Mouse (Mus musculus): ENCODE measurements around the gene Cacng1. TPM values are rescaled to one million over a fixed set of nuclear protein-coding genes. Genes with fewer than 3 reads are reported as not detected.

Gene Cacng1
- total RNA-seq, 2 experiments from 2014 or later: 254 to 261 TPM

DNA sequence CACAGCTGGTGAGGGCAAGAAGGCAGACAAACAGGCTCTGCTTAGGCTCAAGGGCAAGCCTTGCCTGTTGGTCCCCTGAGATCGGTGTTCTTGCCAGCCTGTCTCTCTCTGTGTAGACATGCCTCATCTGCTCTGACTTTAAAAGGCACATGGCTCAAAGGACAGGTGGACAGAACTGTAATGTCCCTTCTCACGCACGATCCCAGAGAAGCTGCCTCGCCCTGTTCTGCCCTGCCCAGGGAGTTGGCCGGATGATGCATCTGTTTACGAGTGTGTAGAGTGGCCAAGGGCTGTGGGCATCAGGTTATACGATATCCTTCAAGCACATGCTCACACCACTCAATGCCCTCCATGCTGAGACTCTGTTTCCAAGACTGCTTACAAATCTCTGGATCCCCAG is 2.0 kb downstream of the Cacng1 start:
- DNase-seq: peak; percentile 35 to 40

GRCm38 (mm10) chr11:107710379-107710778 is 5.9 kb downstream of the Cacng1 start:
- intact Hi-C loops (cut with DNase I): no loop called here
- no peak for DNase-seq

More for the DNA sequence above, 2.0 kb downstream of the Cacng1 start:
- intact Hi-C loops (cut with DNase I): no loop called here

- intact Hi-C loops (cut with DNase I): no loop called here
- DNase-seq: no peak
Measured at GRCm38 (mm10) chr11:107707897-107708610, 8.3 kb downstream of the Cacng1 start.

- intact Hi-C loops (cut with DNase I): no loop called here
- DNase-seq: no peak
Measured at GRCm38 (mm10) chr11:107705476-107706074, 10.7 kb downstream of the Cacng1 start.

DNA sequence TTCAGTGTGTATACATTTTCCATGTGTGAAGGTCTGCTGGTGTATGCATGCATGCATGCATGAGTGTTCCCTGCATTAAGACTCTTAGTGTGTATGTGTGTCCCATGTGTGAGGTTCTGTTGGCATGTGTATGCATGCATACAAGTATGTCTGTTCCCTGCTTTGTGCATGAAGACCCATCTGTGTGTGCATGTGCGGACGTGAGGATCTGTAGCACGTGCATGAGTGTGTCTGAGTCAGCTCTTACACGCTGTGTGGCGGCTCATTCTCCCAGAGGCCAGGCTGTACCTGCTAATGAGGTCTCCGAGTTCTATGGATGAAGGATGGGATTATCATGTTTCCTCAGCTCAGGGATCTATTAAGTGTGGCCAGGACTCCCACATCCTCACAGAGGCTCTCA is 11.3 kb downstream of the Cacng1 start:
- intact Hi-C loops (cut with DNase I): no loop called here
- DNase-seq: no peak

DNA sequence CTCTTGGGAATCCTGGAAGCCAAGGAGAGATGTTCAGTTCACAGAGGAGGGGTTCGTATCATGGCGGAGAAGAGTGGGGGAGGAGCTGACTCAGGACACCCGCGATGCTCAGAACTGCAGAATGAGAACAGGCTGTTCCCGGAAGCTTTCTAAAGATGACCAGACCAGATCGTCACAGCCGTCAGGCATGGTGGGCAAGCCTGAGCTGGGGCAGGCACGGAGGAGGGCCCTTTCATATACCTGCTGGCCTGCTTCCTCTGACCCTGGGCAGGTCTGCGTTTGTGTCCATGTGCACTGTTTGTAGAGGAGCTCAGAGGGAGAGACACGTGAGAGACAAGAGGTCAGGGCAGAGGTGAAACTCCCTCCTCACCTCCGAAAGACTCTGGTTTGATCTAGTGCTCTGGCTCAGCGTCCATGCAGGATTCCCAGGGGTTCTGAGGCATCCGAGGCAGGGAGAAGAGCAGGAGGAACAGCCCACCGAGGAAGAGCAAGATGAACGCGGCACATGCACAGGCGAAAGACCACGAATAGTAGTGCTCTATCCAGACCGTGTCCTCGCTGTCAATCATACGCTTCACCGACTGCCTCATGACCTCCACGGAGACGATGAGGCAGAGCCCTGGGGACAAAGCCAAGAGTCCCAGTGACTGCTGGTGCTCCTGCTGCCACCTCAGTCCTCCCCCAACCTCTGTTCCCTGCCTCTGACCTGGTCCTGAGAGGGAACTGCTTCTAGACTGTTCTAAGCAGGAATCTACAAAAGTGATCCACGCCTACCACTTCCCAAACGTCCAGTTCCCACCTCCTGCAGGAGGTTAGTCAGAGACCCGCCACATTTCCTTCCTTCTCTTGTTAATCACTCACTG is 12.8 kb downstream of the Cacng1 start:
- no peak for DNase-seq
- intact Hi-C loops (cut with DNase I): no loop called here

DNA sequence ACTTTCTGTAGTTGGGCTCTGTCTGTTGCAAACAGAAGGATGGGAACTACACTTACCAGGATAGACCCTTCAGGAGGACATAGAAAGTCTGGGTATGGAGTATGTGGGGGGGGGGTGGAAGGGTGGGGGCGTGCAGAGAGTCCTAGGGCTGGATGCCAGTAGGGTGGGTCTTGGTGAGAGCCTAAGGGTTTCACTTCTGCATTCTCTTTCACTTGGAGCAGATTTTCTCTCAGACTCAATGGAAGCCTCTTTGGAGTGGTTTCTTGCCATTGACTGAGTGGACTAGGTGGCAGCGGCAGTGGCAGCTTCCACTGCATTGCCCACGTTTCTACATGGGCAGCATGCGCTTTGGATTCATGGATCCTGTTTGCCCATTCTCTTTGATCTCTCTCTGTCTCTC is 16.4 kb downstream of the Cacng1 start:
- no peak for DNase-seq

DNA sequence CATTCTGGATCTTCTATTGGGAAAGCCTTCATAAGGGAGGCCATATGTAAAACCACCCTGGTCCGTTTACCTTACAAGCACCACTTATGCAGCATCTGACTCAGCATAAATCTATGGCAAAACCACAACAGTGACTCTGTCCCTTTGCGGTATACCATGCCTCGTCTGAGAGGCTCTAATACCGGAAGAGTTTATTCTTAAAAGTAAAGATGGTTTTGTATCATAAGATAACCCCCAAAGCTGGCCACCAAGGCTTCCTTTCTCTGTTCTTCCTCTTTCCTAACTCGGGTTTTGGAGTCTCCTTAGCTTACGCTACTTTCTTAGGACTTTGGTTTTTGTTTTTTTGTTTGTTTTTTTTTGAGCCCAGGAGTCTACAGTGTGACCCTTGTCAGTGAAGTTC is 23.0 kb downstream of the Cacng1 start:
- no peak for DNase-seq
- intact Hi-C loops (cut with DNase I): no loop called here

More for the DNA sequence above, 16.4 kb downstream of the Cacng1 start:
- intact Hi-C loops (cut with DNase I): no loop called here

GRCm38 (mm10) chr11:107691569-107691968 is 24.8 kb downstream of the Cacng1 start:
- DNase-seq: no peak
- intact Hi-C loops (cut with DNase I): no loop called here

DNA sequence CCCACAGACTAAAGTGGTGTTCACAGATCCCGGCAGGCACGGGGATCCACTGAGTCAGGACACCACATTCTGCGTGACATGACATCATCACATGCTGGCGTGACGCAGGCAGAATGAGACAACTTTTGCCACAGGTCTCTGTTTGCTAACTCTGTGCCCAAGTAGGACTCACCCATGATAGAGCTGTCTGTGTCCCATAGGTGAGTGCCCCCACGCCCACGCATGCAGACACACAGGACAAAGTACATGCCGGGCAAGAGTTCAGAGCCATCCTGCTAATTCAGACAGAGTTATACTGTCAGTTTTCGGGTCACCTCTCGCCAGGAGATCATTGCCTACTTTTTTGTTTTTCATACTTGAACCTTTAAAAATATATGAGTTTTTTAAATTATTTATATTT is 27.8 kb downstream of the Cacng1 start:
- DNase-seq: no peak
- intact Hi-C loops (cut with DNase I): no loop called here

GRCm38 (mm10) chr11:107686290-107686689 is 30.0 kb downstream of the Cacng1 start:
- DNase-seq: no peak
- intact Hi-C loops (cut with DNase I): no loop called here

DNA sequence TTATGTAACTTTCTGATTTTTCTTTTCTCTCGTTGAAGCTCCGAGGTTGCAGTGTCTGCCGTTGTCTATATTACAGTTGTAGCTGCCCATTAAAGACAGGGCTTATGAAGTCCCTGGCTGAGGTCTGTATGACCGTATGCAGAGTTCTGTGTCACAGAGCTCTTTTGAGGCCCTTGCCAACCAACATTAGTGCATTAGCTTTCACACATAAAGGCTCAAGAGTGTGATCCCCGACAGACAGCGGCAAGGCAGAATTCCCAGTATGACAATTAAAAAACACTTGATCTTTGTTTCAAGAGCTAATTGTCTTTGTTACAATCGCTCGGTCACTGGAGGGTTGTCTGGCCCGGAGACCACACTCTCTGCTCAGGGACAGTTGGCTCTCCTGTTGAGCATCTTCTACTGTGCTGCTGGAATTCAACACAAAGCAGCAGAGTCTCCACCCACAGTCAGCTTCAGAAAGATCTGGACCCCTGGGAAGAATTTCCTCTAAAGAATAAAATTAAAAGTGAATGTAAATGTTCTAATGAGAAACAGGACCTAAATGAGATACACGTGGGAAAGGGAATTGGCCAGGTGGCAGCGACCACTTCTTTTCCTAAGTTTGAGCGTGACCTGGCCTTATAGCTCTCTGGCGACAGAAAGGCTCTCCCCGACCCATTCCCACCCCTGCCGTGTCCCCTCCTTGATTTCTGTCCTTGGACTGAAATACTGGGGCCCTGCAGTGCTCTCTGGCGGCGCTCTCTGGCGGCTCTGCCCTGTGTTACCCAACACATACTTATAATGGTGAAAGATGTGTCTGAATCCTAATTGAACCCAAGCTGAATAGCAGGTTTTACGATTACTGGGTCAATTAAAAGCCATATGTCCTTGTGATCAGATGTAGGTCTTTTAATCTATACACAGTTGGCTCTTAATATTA is 32.5 kb downstream of the Cacng1 start:
- intact Hi-C loops (cut with DNase I): no loop called here
- no peak for DNase-seq

GRCm38 (mm10) chr11:107682694-107683355 is 33.5 kb downstream of the Cacng1 start:
- intact Hi-C loops (cut with DNase I): no loop called here
- no peak for DNase-seq

- no peak for DNase-seq
Measured at GRCm38 (mm10) chr11:107676207-107676940, 39.9 kb downstream of the Cacng1 start.

GRCm38 (mm10) chr11:107675246-107675645 is 41.1 kb downstream of the Cacng1 start:
- intact Hi-C loops (cut with DNase I): no loop called here
- DNase-seq: no peak

More at GRCm38 (mm10) chr11:107676207-107676940, 39.9 kb downstream of the Cacng1 start:
- intact Hi-C loops (cut with DNase I): no loop called here

- intact Hi-C loops (cut with DNase I): no loop called here
- no peak for DNase-seq
Measured at GRCm38 (mm10) chr11:107674601-107675000, 41.7 kb downstream of the Cacng1 start.

DNA sequence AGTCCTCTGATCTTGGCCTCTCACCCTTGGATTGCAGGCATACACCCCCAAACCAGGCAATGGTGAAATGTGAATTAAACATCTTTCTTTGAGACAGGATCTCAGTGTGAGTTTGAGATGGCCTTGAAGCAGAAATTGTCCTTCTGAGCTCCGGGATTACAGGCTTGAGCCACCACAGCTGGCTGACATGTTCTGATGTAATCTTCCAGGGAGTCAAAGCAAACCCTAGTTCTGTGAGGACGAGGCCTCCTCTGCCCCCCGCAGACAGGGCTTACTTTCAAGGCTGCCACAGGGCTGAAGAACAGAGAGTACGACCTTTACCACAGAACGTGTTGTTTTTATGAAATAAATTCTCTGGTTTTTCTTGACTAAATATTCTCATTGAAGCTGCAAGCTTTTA is 42.3 kb downstream of the Cacng1 start:
- intact Hi-C loops (cut with DNase I): no loop called here
- DNase-seq: no peak

GRCm38 (mm10) chr11:107668977-107669376 is 47.3 kb downstream of the Cacng1 start:
- intact Hi-C loops (cut with DNase I): no loop called here

DNA sequence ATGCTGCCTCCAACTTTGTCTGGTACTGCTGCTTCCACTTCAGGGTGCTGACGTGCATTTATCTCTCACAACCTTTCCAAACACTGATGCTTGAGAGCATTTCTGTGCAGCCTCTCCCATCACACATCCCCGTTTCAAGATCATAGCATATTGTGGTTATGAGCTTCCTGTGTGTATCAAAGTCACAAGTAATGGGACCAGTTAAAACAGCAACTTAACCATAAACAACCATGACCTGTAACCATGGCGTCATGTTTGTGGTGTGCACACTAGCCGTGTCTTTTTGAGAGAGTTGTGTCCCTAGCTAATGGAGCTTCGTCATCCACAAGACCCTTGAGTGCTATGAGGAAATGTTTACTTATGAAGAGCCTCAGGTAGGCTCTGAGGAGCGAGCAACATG is 48.1 kb downstream of the Cacng1 start:
- DNase-seq: no peak
- intact Hi-C loops (cut with DNase I): no loop called here

More at GRCm38 (mm10) chr11:107668977-107669376, 47.3 kb downstream of the Cacng1 start:
- no peak for DNase-seq
